Mouse (Mus musculus) MEL (cell line): ENCODE data around the gene Gm12184. TPM values are rescaled to one million over a fixed set of nuclear protein-coding genes. Genes with fewer than 3 reads are reported as not detected.
A peak's percentile ranks its signal among the peaks of the same experiment; 100 is the strongest.

Experiments used
- DNase-seq: peaks from one replicate; pipeline ENCODE4 v3.0.0; 2011; ENCODE audit warnings: low read depth, low spot score
- H3K27ac ChIP-seq: 2 replicates; pipeline ENCODE4 v1.5.1; 2012; ENCODE audit warnings: low read depth, mild to moderate bottlenecking, control low read depth, low read length, moderate library complexity; ENCODE audit not compliant: control insufficient read depth
- H3K27me3 ChIP-seq, 2 experiments: fragments of 150-350 bp in 1 of 2; sonication (generic) in 1 of 2; 2 replicates each; pipeline ENCODE4 v1.6.1; 2012; ENCODE audit warnings: low read length in 2 of 2, mild to moderate bottlenecking in 2 of 2, improper control_type of control experiment in 1 of 2, moderate library complexity in 1 of 2; ENCODE audit not compliant: insufficient read depth in 2 of 2, control insufficient read depth in 1 of 2
- H3K36me3 ChIP-seq, 2 experiments: 2 replicates each; pipeline ENCODE4 v1.6.1; 2012 to 2014; ENCODE audit warnings: low read length in 2 of 2, improper control_type of control experiment in 1 of 2, inconsistent platforms in 1 of 2, mild to moderate bottlenecking in 1 of 2; ENCODE audit not compliant: insufficient read depth in 2 of 2, control insufficient read depth in 1 of 2
- H3K4me1 ChIP-seq, 2 experiments: fragments of 150-350 bp in 1 of 2; sonication (generic) in 1 of 2; 2 replicates each; pipeline ENCODE4 v1.6.1; 2012; ENCODE audit warnings: low read length in 2 of 2, improper control_type of control experiment in 1 of 2, mild to moderate bottlenecking in 1 of 2; ENCODE audit not compliant: insufficient read depth in 2 of 2, control insufficient read depth in 1 of 2
- H3K4me3 ChIP-seq, 2 experiments: fragments of 150-350 bp in 1 of 2; sonication (generic) in 1 of 2; 2 replicates each; pipeline ENCODE4 v1.5.1; 2012; ENCODE audit warnings: low read depth in 2 of 2, low read length in 2 of 2, mild to moderate bottlenecking in 2 of 2, moderate library complexity in 2 of 2, control low read depth in 1 of 2, improper control_type of control experiment in 1 of 2; ENCODE audit not compliant: control insufficient read depth in 1 of 2, insufficient read depth in 1 of 2
- H3K79me2 ChIP-seq: 2 replicates; pipeline ENCODE4 v1.6.1; 2012; ENCODE audit warnings: mild to moderate bottlenecking, low read length, moderate library complexity; ENCODE audit not compliant: control insufficient read depth, poor library complexity, insufficient read depth
- H3K9ac ChIP-seq: 2 replicates; pipeline ENCODE4 v1.6.1; 2012; ENCODE audit warnings: low read depth, mild to moderate bottlenecking, control low read depth, low read length, moderate library complexity; ENCODE audit not compliant: control insufficient read depth, poor library complexity, severe bottlenecking
- H3K9me3 ChIP-seq: fragments of 150-350 bp; sonication (generic); replicated peaks from 2 replicates; pipeline ENCODE4 v1.6.1; 2012; ENCODE audit warnings: mild to moderate bottlenecking, low read length, improper control_type of control experiment, moderate library complexity; ENCODE audit not compliant: insufficient read depth
- CHD1 ChIP-seq: IDR thresholded peaks from 2 replicates; pipeline ENCODE4 v1.6.1; 2012; ENCODE audit warnings: low read depth, mild to moderate bottlenecking, inconsistent platforms, low read length, improper control_type of control experiment
- CTCF ChIP-seq, 3 experiments: IDR thresholded peaks in 2 of 3; conservative IDR thresholded peaks in 1 of 3; 2 replicates each; pipeline ENCODE4 v1.5.1; 2011 to 2012; ENCODE audit warnings: low read length in 3 of 3, low read depth in 2 of 3, mild to moderate bottlenecking in 2 of 3, improper control_type of control experiment in 1 of 3, inconsistent platforms in 1 of 3, mixed read lengths in 1 of 3, moderate library complexity in 1 of 3; ENCODE audit not compliant: control insufficient read depth in 1 of 3, insufficient read depth in 1 of 3, poor library complexity in 1 of 3, severe bottlenecking in 1 of 3
- ETS1 ChIP-seq: IDR thresholded peaks from 2 replicates; pipeline ENCODE4 v1.6.1; 2012; ENCODE audit warnings: low read depth, mild to moderate bottlenecking, inconsistent platforms, low read length, improper control_type of control experiment, moderate library complexity
- GATA1 ChIP-seq: IDR thresholded peaks from 2 replicates; pipeline ENCODE4 v1.6.1; 2011; ENCODE audit warnings: low read depth, low read length, improper control_type of control experiment
- KAT2A ChIP-seq: conservative IDR thresholded peaks from 2 replicates; pipeline ENCODE4 v1.6.1; 2012; ENCODE audit warnings: low read depth, low read length, improper control_type of control experiment, inconsistent platforms
- MAX ChIP-seq: IDR thresholded peaks from 2 replicates; pipeline ENCODE4 v1.6.1; 2011; ENCODE audit warnings: low read length, improper control_type of control experiment
- MAZ ChIP-seq: IDR thresholded peaks from 2 replicates; pipeline ENCODE4 v1.6.1; 2012; ENCODE audit warnings: low read depth, mild to moderate bottlenecking, inconsistent platforms, low read length, improper control_type of control experiment
- MEF2A ChIP-seq: IDR thresholded peaks from 2 replicates; pipeline ENCODE4 v1.6.1; 2014; ENCODE audit warnings: low read depth, mild to moderate bottlenecking, inconsistent platforms, low read length, improper control_type of control experiment; ENCODE audit not compliant: poor library complexity, insufficient replicate concordance, severe bottlenecking; ENCODE audit errors: extremely low read depth
- MYB ChIP-seq: IDR thresholded peaks from 2 replicates; pipeline ENCODE4 v1.6.1; 2011; ENCODE audit warnings: mild to moderate bottlenecking, low read depth, low read length, improper control_type of control experiment
- MYC ChIP-seq: IDR thresholded peaks from 2 replicates; pipeline ENCODE4 v1.6.1; 2011; ENCODE audit warnings: low read depth, mild to moderate bottlenecking, low read length, improper control_type of control experiment, moderate library complexity
- NELFE ChIP-seq: IDR thresholded peaks from 2 replicates; pipeline ENCODE4 v1.6.1; 2011; ENCODE audit warnings: low read depth, low read length, improper control_type of control experiment
- NRF1 ChIP-seq: IDR thresholded peaks from 2 replicates; pipeline ENCODE4 v1.6.1; 2014; ENCODE audit warnings: low read depth, mild to moderate bottlenecking, inconsistent platforms, low read length, improper control_type of control experiment, moderate library complexity; ENCODE audit not compliant: poor library complexity, insufficient read depth, severe bottlenecking
- RCOR1 ChIP-seq: IDR thresholded peaks from 2 replicates; pipeline ENCODE4 v1.6.1; 2012; ENCODE audit warnings: low read depth, mild to moderate bottlenecking, inconsistent platforms, low read length, improper control_type of control experiment
- SIN3A ChIP-seq: IDR thresholded peaks from 2 replicates; pipeline ENCODE4 v1.6.1; 2012; ENCODE audit warnings: low read length, improper control_type of control experiment, inconsistent platforms
- USF2 ChIP-seq, 2 experiments: IDR thresholded peaks; 2 replicates each; pipeline ENCODE4 v1.6.1; 2011 to 2012; ENCODE audit warnings: improper control_type of control experiment in 2 of 2, low read length in 2 of 2, borderline replicate concordance in 1 of 2, inconsistent platforms in 1 of 2, low read depth in 1 of 2, mild to moderate bottlenecking in 1 of 2; ENCODE audit not compliant: insufficient read depth in 1 of 2
- ZC3H11A ChIP-seq: IDR thresholded peaks from 2 replicates; pipeline ENCODE4 v1.6.1; 2012; ENCODE audit warnings: low read depth, mild to moderate bottlenecking, inconsistent platforms, low read length, improper control_type of control experiment
- ZMIZ1 ChIP-seq: IDR thresholded peaks from 2 replicates; pipeline ENCODE4 v1.6.1; 2012; ENCODE audit warnings: low read depth, mild to moderate bottlenecking, inconsistent platforms, low read length, improper control_type of control experiment, moderate library complexity
- polyA plus RNA-seq, 2 experiments: library from polyadenylated mRNA; stranded (reverse) in 1 of 2; unstranded in 1 of 2; fragments of >175 nt in 1 of 2; fragments of >200 nt in 1 of 2; gene quantifications; 2 replicates each; pipeline versions ENCODE4 v1.2.1 to v1.2.4; 2012; ENCODE audit warnings: low replicate concordance in 2 of 2, low read depth in 1 of 2; ENCODE audit not compliant: insufficient read length in 2 of 2, insufficient read depth in 1 of 2, missing spikeins in 1 of 2
- total RNA-seq: library from RNA; depleted of rRNA; stranded (reverse); fragments of 300-350 nt; gene quantifications from 2 replicates; pipeline ENCODE4 v1.2.3, GENCODE M21; 2012

Gene Gm12184
- total and polyA plus RNA-seq, 3 experiments = 10.9 to 15.3 TPM; not detected in 1

DNA sequence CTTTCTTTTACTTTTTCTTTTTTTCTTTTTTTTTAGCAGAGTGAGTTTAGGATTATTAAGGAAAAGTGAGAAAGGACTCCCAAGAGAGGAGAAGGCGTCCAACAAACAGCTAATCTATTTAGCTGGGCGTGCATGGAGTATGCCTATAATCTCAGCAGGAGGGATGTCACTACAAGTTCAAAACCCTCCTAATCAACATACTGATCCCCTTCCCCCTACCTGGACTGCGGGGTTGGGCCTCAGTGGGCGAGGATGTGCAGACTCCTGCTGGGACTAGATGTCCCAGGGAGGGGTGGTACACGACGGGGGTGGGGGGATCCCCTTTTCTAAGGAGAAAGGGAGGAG is 269 bp upstream of the Gm12184 start:
- peak; percentile 70 for DNase-seq
- peak overlapping the region; percentile 50 to 67 for H3K4me3 ChIP-seq
- no peaks in the 10 kb centered on the region for H3K9me3 ChIP-seq
- no peak overlapping the region for H3K27ac ChIP-seq
- H3K36me3 ChIP-seq = 0 out of 4 replicates have a peak, but pooled peaks cover 0 to 3% of the 10 kb centered on the region in 2 experiments
- no peaks in the 10 kb centered on the region; the same call in 1 of the 2 replicates for H3K79me2 ChIP-seq
- H3K27me3 ChIP-seq = no peaks in the 10 kb centered on the region
- TF ChIP-seq CHD1 (0 out of 2 replicates have a peak, but pooled peaks have one; percentile 40), MAZ (peak; percentile 26; the same call in 1 of the 2 replicates), RCOR1 (0 out of 2 replicates have a peak, but pooled peaks have one; percentile 35), MEF2A (no peak), SIN3A (peak; percentile 49; the same call in 1 of the 2 replicates), KAT2A (no peak)
- H3K9ac ChIP-seq = peak overlapping the region; percentile 58
- H3K4me1 ChIP-seq = peaks cover 0 to 21% of the 10 kb centered on the region in 2 experiments; a peak in 2 of 4 replicates

DNA sequence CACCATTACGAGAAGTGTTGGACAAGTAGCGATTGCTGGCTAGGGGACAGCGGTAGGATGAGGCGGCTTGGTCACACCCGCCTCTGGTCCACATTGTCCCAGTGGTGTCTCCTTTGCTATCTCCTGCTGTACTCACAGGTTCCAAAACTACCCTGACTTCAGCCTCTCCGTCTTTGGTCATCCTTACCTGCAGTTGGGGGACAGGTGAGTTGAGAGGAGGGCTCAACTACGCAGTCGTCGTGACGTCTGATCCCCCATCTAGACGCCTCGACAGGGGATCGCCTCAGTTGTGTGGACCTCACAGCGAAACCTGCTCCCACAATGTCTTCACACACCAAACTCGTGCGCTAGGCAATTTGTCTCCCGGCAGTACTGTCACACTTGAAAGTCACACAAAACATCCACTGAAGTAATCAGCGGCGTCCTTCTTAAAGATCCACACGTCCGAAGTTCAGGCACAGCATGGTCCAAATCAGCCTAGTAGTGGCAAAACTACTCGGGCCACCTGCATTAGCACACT is 2.1 kb downstream of the Gm12184 start:
- H3K9ac ChIP-seq = no peak overlapping the region
- H3K79me2 ChIP-seq = no peaks in the 10 kb centered on the region; the same call in 1 of the 2 replicates
- no peak overlapping the region for H3K4me3 ChIP-seq
- no peaks in the 10 kb centered on the region for H3K9me3 ChIP-seq
- no peaks in the 10 kb centered on the region for H3K27me3 ChIP-seq
- peaks cover 0 to 19% of the 10 kb centered on the region in 2 experiments; a peak in 2 of 4 replicates for H3K36me3 ChIP-seq
- DNase-seq = no peak
- peaks cover 6 to 33% of the 10 kb centered on the region in 2 experiments for H3K4me1 ChIP-seq
- TF ChIP-seq ETS1 (no peak), MEF2A (no peak), NRF1 (no peak), MAX (no peak), MAZ (no peak), GATA1 (no peak), USF2 (IDR thresholded peaks at IDR 0.05; ENCODE audit: borderline replicate concordance in 1 of 2, insufficient read depth in 1 of 2, low read depth in 1 of 2, low read length in 2 of 2) (no peak), ZMIZ1 (no peak), NELFE (no peak), KAT2A (no peak), CHD1 (no peak), MYC (no peak), CTCF (IDR thresholded peaks at IDR 0.05 in 2 of 3, conservative IDR thresholded peaks at IDR 0.05 in 1 of 3; ENCODE audit: control insufficient read depth in 1 of 3, insufficient read depth in 1 of 3, low read depth in 2 of 3, low read length in 3 of 3, poor library complexity in 1 of 3, severe bottlenecking in 1 of 3) (no peak), MYB (no peak), ZC3H11A (no peak), SIN3A (no peak)
- no peak overlapping the region for H3K27ac ChIP-seq
